ENCODE assay signal across 34 mouse cellular contexts in genomic region chr5:90163033-90163859, GRCm38 (mm10).
A peak's percentile ranks its signal among the peaks of the same experiment; 100 is the strongest.
DNase-seq lines count a peak whose midpoint lies in the region; ATAC-seq and TF ChIP-seq lines count a peak whose summit lies in the region.
"Had no signal": no experiment of that assay in that cellular context is flagged by ENCODE, and none has a peak within 500 bp of the region (broad histone marks: within the 10 kb centered on the region; RNA-seq: fewer than 3 reads in every experiment).

No protein-coding gene starts in this region.

- H3K27me3 ChIP-seq in lung, embryonic 15.5 days, result no peaks in the 10 kb centered on the region
- H3K27me3 ChIP-seq in forebrain, embryonic 16.5 days (replicated peaks; ENCODE audit: control insufficient read depth, insufficient read depth, low read length), result no peaks in the 10 kb centered on the region
- H3K27me3 ChIP-seq: CH12.LX; embryonic facial prominence, embryonic 13.5 days; forebrain, embryonic 15.5 days; heart, embryonic 15.5 days; hindbrain, embryonic 12.5 days; megakaryocyte, embryonic 14.5 days had no signal

- no peak for TF ChIP-seq CTCF in gastrocnemius, adult 2 months (IDR thresholded peaks at IDR 0.05)

- H3K36me3 ChIP-seq in lung, embryonic 15.5 days, result no peaks in the 10 kb centered on the region
- H3K36me3 ChIP-seq in forebrain, embryonic 16.5 days (ENCODE audit: control insufficient read depth, insufficient read depth), result no peaks in the 10 kb centered on the region
- H3K36me3 ChIP-seq: embryonic facial prominence, embryonic 13.5 days; forebrain, embryonic 10.5 days; forebrain, embryonic 15.5 days; heart, embryonic 10.5 days; heart, embryonic 15.5 days; hindbrain, embryonic 12.5 days had no signal

- no peaks in the 10 kb centered on the region for H3K9me3 ChIP-seq in lung, embryonic 15.5 days
- H3K9me3 ChIP-seq in forebrain, embryonic 16.5 days (ENCODE audit: control insufficient read depth, low read length), result no peaks in the 10 kb centered on the region
- H3K9me3 ChIP-seq: embryonic facial prominence, embryonic 13.5 days; forebrain, embryonic 10.5 days; forebrain, embryonic 15.5 days; heart, embryonic 10.5 days; heart, embryonic 15.5 days; hindbrain, embryonic 12.5 days had no signal

- H3K4me1 ChIP-seq in lung, embryonic 15.5 days, result no peaks in the 10 kb centered on the region
- H3K4me1 ChIP-seq in forebrain, embryonic 16.5 days (replicated peaks; ENCODE audit: control insufficient read depth, insufficient read depth, low read length), result no peaks in the 10 kb centered on the region
- H3K4me1 ChIP-seq: embryonic facial prominence, embryonic 13.5 days; forebrain, embryonic 10.5 days; forebrain, embryonic 15.5 days; heart, embryonic 10.5 days; hindbrain, embryonic 12.5 days; megakaryocyte, embryonic 14.5 days had no signal

- intact Hi-C loops in gastrocnemius, adult 2 months (cut with DNase I), result no loop called here

- H3K9ac ChIP-seq in lung, embryonic 15.5 days, result no peak overlapping the region
- no peak overlapping the region for H3K9ac ChIP-seq in forebrain, embryonic 16.5 days (replicated peaks; ENCODE audit: low read depth, low read length)
- H3K9ac ChIP-seq: embryonic facial prominence, embryonic 13.5 days; forebrain, embryonic 15.5 days; heart, embryonic 15.5 days; hindbrain, embryonic 12.5 days had no signal

- no peak overlapping the region for H3K4me2 ChIP-seq in lung, embryonic 15.5 days
- H3K4me2 ChIP-seq in forebrain, embryonic 16.5 days (ENCODE audit: low read length), result no peak overlapping the region
- H3K4me2 ChIP-seq: embryonic facial prominence, embryonic 13.5 days; forebrain, embryonic 15.5 days; heart, embryonic 15.5 days; hindbrain, embryonic 12.5 days had no signal

- ATAC-seq in lung, embryonic 15.5 days (ENCODE audit: borderline replicate concordance, extremely low read depth, low FRiP score, low TSS enrichment), result 0 out of 2 replicates have a peak, but pooled peaks have one; percentile 24
- no peak for ATAC-seq in forebrain, embryonic 16.5 days
- ATAC-seq: activated CD4-positive, CD25-positive, alpha-beta regulatory T cell, adult 4 months; forebrain, embryonic 15.5 days; hindbrain, postnatal 0 days; intestine, embryonic 16.5 days; lung, postnatal 0 days had no signal

- 43% methylated on average over 18 of the region's 18 CpGs for WGBS in lung, embryonic 15.5 days
- 88% methylated on average over 18 of the region's 18 CpGs for WGBS in forebrain, embryonic 16.5 days

- H3K4me3 ChIP-seq in gastrocnemius, adult 2 months, result no peak overlapping the region
- no peak overlapping the region for H3K4me3 ChIP-seq in lung, embryonic 15.5 days
- no peak overlapping the region for H3K4me3 ChIP-seq in forebrain, embryonic 16.5 days (replicated peaks; ENCODE audit: low read length)
- H3K4me3 ChIP-seq: embryonic facial prominence, embryonic 13.5 days; forebrain, embryonic 10.5 days; forebrain, embryonic 15.5 days; heart, embryonic 10.5 days; heart, embryonic 15.5 days; hindbrain, embryonic 12.5 days; megakaryocyte, embryonic 14.5 days had no signal

- H3K27ac ChIP-seq in gastrocnemius, adult 2 months, result peak overlapping the region; percentile 56
- H3K27ac ChIP-seq in lung, embryonic 15.5 days, result no peak overlapping the region
- H3K27ac ChIP-seq in forebrain, embryonic 16.5 days (ENCODE audit: low read length), result no peak overlapping the region
- H3K27ac ChIP-seq: embryonic facial prominence, embryonic 13.5 days; forebrain, embryonic 10.5 days; forebrain, embryonic 15.5 days; heart, embryonic 10.5 days; heart, embryonic 15.5 days; hindbrain, embryonic 12.5 days; hindbrain, postnatal 0 days had no signal

- no peak for DNase-seq in gastrocnemius, adult 2 months
- no peak for DNase-seq in gastrocnemius, adult 8-10 months (ENCODE audit: low spot score in 2 of 2)
- no peak for DNase-seq in lung, adult 18-20 months
- DNase-seq in forelimb bud, embryonic 11.5 days (ENCODE audit: low read depth, low spot score), result peak; percentile 88
- DNase-seq in mesoderm, embryonic 11.5 days (ENCODE audit: low read depth, low spot score), result peak; percentile 19
- no peak for DNase-seq in frontal cortex, adult 2 months (ENCODE audit: extremely low spot score in 1 of 2, low spot score in 1 of 2)
- DNase-seq: adrenal gland, adult 2 months; adrenal gland, postnatal 36 days; cerebellum, adult 18-20 months; cerebellum, postnatal 10 days; heart, adult 11 months; heart, postnatal 36 days; kidney, adult 8-10 months; left cerebral cortex, postnatal 4 days; lung, postnatal 4 days; midbrain, embryonic 14.5 days; right cerebral cortex, adult 18-20 months; right cerebral cortex, postnatal 4 days; thymus, adult 2 months; thymus, postnatal 36 days had no signal

Comparison
In these comparisons a context has a peak if more than half of its experiments do, and no peak if none do; other contexts are left out.
1. DNase-seq: peak in forelimb bud, embryonic 11.5 days (single experiment) and mesoderm, embryonic 11.5 days (single experiment); none in gastrocnemius, adult 2 months (single experiment), gastrocnemius, adult 8-10 months (0 of 2), lung, adult 18-20 months (0 of 2) and frontal cortex, adult 2 months (0 of 2).